Mouse (Mus musculus) adrenal gland, postnatal 36 days (tissue): Measurements from ENCODE around the gene Mpped1. TPM values are rescaled to one million over a fixed set of nuclear protein-coding genes. Genes with fewer than 3 reads are reported as not detected.
A peak's percentile ranks its signal among the peaks of the same experiment; 100 is the strongest.

Source experiments
- DNase-seq, 2 experiments: peaks; one replicate each; pipeline ENCODE4 v3.0.0; 2021; ENCODE audit warnings: mixed read lengths in 1 of 2
- long read RNA-seq, 2 experiments: library from polyadenylated mRNA; stranded (forward); transcript quantifications; one replicate each; pipeline ENCODE4 v2.0.0; 2021; ENCODE audit warnings: borderline sequencing depth in 2 of 2
- total RNA-seq, 2 experiments: library from RNA; stranded (reverse); gene quantifications; 2 replicates each; pipeline ENCODE4 v1.2.3; 2021

Gene Mpped1
- not detected for total RNA-seq
- long read RNA-seq, experiment 1, result 0 reads
- long read RNA-seq, experiment 2, result 0 reads

DNA sequence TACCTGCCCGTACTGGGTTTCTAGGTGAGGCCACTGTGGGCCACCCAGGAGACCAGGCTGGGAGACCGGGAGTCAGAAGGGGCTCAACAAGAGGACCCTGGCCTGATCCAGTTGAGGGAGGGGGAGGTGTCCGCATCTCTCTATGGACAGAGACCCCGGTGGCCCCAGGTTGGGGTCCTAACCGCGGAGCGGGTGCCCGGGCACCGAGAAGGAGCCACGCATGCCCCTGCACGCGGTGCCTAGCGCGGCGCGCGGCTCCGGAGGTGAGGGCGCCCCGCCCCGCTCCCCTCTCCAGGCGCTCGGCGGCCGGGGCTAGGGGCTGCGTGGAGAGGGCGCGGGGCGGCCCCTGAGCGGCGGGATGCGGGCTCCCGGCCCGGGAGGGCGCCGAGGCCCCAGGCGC lies at the start of gene Mpped1:
Mpped1 (plus strand) TSS at position 81 of the 400 bp plus-strand sequence.
- DNase-seq, result no peak

DNA sequence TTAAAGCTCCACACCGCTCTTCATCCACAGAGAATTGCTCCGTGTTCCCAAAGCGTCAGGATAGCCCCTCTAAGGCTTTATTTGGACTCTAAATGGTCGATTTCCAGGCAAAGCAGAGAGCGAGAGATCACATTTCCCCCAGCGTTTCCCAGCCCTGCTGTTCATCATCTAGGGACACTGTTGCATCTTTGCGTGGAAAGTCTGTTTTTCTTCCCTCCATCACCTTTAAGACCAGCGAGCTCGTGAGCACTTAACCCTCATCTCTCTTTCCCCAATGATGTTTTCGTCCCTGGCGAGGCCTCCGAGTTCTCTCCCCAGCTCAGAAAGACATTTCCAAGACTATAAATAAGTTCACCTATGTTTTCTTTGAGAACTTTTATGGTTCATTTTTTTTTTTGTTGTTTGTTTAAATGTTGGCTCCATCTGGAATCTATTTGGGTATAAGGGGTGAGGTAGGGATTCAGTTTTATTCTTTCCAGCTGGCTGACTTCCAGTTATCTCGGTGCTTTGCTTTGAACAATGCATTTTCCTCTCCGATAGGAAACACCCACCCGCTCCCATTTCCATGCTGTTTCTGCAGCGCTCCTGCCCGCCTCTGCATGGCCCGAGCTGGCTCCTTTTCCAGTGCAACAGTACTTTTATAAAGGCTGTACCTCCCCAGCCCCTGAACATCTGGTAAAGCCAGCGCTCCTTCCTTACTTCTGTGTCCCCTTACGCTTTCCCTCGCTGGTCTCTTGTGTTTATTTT lies 38.4 kb upstream of the Mpped1 start:
- peak in 1 of 2 experiments; percentile 22 for DNase-seq

- DNase-seq, result peak; percentile 37 to 61
Measured at GRCm38 (mm10) chr15:83742018-83742417, 37.2 kb upstream of the Mpped1 start.

DNA sequence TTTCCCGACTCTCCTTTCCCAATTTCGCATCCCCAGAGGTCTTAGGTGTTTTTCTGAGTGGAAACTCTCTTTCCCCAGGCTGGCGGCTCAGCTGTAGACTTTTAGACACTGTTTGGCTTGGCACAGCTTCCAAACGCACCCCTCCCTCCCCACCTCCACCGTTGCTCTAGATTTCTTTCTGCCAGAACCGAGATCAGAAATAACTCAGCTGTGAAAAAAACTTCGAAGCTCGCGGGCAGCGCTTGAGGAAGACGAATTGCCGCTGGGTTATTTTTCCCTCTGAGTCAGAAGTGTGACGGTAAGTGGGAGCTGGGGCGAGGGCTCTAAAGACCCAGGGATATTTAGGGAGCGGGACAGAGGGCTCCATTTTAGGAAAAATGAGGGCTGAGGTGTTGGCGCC lies 33.0 kb upstream of the Mpped1 start:
- DNase-seq, result no peak

DNA sequence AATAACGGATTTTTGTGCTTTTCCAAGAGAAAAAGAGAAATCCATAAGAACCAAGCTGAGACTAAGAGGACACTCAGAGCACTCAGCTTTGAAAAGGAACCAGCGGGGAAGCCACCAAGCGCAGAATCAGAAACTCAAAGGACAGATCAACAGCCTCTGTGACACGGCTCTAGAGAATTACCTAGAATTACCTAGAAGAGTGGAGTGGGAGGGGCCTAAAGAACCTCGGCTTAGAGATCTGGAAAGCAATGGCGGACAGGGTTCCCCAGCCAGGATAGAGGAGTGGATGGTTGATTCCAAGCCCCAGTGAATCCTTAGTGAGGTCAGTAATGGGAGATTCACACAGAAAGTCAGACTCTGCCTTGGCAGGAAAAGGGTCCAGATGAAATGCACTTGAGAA lies 30.3 kb upstream of the Mpped1 start:
- DNase-seq, result no peak

DNA sequence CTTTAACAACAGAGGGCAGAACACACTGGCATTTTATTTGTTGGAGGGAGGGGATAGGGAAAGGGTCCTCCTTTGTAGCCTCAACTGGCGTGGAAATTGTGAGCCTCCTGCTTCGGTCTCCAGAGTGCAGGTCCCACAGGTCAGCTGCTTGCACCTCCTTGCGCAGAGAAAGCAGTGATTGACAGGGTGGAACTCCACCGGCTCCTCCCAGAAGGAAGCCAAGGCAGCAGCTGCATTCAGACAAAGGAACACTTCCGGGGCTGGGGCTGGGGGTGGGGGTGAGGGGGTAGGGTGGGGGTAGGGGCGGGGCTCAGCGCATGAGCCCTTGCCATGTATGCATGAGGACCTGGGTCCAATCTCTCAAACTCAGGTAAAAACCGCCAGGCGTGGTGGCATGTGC lies 29.8 kb upstream of the Mpped1 start:
- no peak for DNase-seq

GRCm38 (mm10) chr15:83756742-83757141 lies 22.5 kb upstream of the Mpped1 start:
- DNase-seq, result peak; percentile 25 to 54

DNA sequence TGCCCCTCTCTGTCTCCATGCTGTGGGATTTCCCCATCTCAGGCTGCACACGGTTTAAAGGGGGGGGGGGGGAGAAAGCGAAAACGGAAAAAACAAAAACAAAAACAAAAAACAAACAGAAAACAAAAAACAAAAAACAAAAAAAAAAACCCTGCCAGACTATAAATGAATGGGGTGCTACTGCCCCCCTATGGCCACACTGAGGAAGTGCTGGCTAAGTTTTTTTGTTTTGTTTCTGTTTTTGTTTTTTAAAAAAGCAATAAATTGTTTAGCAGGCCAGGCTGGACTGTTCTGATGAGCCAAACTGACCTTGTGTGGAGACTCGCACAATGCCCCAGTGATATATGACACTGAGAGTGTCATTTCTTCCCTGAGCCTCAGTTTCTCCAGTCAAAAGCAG lies 20.3 kb upstream of the Mpped1 start:
- peak in 1 of 2 experiments; percentile 17 for DNase-seq

DNA sequence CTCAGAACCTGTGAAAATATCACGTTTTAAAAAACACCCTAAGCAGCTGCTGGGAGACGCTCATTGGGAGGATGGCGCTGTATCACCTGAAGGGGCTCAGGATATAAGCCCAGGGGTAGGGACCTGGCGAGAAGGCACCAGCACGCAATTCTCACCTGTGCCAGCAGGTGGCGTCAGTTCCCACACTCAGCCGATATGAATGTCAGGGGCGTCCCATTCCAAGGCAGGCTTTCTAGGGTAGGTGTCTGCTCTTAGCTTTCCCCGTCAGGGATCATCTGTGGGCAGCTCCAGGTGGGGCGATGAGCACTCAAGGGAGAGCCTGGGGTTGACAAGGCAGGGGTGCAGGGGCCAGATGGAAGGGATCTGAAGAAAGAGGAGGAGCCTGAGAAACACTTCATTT lies 18.6 kb upstream of the Mpped1 start:
- DNase-seq, result peak; percentile 26 to 49

DNA sequence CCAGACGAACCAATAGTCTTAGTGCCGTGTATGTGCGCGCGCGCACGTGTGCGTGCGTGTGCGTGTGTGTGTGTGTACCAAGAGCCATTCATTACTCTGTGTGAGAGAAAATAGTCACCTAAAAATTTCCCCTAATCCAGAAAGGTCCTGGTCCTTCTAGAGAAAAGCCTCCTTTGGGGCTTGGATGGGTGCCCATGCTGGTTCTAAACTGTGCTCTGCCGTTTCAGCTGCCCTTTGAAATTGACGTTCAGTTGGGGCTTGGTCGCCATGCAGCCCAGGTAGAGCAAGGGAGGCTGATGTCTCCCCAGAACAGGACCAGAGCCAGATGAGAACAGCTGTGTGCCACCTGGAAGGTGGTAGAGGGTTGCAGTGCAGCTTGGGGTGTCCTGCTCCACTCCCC lies 17.8 kb upstream of the Mpped1 start:
- DNase-seq, result no peak

- DNase-seq, result no peak
Measured at GRCm38 (mm10) chr15:83765388-83766029, 13.8 kb upstream of the Mpped1 start.

- DNase-seq, result no peak
Measured at GRCm38 (mm10) chr15:83771346-83772053, 7.8 kb upstream of the Mpped1 start.

DNA sequence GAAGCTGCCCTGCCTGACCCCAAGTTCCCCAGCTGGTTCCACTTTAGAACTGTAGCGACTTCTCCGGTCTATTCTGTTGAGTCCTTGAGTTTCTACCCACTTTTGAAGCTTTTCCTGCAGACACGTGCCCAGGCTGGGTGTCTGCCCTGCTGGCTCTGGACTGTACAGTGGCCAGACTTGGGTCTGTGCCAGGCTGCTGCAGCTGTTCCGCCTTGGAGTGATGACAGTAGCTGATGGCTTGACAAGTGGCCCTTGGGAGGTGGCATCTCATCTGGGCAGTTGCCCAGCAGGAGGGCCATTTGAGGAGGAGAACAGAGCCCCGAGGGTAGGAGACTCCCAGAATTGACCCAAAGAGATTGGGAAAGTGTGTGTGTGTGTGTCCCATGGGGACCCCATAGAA lies 6.8 kb upstream of the Mpped1 start:
- DNase-seq, result peak; percentile 39 to 46

GRCm38 (mm10) chr15:83772953-83773352 lies 6.3 kb upstream of the Mpped1 start:
- no peak for DNase-seq

DNA sequence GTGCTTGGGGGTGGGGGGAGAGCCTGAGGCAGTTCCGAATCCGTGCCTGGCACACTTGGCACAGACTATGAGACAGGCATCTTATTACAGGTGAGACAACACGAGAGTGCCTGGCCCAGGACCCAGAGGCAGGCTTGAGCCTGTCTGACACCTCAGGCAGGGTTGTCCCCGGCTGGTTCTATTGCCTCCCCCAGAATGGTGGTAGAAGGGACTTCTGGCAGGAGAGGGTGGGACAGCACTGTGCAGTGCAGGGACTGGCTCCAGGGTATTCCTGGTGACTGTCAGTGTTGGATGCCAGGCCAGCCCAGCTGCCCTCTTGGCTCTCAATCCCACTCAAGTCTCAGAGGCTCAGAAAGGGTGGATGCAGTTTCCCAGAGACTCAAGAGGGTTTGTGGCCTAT lies 4.3 kb upstream of the Mpped1 start:
- no peak for DNase-seq

DNA sequence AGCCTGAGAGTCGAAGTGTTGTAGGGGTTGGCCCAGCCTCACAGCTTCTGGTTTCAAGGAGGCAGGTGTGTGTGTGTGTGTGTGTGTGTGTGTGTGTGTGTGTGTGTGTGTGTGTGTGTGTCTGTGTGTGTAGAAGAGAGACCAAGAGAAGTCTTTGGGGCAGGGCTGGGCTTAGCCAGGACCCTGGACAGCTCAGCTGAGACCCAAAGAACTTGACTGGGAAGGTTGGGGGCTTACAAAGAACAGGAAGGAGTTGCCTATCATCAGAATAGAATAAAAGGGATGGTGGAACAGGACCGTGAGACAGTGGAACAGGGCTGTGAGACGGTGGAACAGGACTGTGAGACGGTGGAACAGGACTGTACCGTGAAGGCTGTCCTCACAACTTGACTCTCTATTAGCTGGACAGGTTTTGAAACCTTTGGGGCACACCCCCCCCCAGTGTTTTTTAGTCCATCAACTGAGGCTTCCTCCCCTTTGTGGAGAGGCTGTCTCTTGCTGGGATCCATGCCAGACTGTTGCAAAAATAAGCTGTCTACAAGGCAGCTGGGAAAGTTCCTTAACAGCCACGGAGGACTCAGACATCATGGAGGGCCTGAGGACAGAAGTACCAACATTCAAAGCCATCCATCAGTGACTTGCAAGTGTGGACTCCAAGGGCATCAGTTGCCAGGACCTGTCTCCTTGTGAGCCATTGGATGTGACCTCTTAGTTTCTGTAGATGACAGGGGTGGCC lies 2.8 kb upstream of the Mpped1 start:
- DNase-seq, result no peak

GRCm38 (mm10) chr15:83777476-83777875 lies 1.8 kb upstream of the Mpped1 start:
- DNase-seq, result no peak

GRCm38 (mm10) chr15:83779855-83780740 lies 831 bp downstream of the Mpped1 start:
- DNase-seq, result no peak

DNA sequence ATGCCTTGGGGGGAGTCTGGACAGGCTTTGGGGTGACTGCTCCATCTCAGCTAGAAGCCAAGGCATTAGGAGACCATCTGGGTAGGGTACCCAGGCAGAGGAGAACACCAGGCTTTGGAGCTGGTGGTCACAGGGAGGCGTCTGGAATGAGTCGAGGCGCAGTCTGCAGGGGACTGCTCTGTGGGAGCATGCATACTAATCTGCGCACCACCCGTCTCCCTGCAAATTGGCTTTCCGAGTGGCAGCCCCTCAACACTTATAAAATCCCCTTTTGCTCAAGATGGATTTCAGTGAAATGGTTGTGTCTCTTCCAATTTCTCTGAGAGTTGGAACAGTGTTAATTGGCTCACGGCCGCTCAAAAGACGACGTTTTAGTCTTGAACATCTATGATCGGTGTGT lies 2.0 kb downstream of the Mpped1 start:
- DNase-seq, result no peak

GRCm38 (mm10) chr15:83782284-83782683 lies 3.0 kb downstream of the Mpped1 start:
- DNase-seq, result no peak

DNA sequence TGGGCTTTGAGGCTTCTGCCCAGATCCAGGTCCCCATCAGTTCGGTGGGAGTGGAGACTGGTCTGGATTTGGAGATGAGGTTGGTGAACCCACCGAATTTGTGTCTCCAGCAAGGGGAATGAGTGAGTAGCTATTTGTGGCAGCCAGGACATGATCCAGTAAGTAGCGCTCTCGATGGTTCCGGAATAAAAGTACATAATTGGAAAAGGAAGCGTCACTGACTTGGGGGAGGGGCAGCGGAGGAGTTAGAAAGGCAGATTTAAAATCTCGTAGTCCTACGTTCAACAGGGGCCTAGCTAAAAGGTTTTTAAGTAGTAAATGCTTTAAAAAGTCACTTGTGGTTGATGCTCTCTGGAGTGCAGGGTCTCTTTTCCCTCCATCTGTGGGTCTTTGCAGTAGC lies 5.5 kb downstream of the Mpped1 start:
- no peak for DNase-seq
